Mouse (Mus musculus) hindbrain, embryonic 13.5 days (tissue): Measurements from ENCODE around the gene Sar1a. TPM values are rescaled to one million over a fixed set of nuclear protein-coding genes. Genes with fewer than 3 reads are reported as not detected.

Experiments
- ATAC-seq: fragments of 200-750 bp; cut with Nextera tagmentation; 2 replicates; pipeline ENCODE4 v1.8.0; 2017; ENCODE audit warnings: moderate TSS enrichment; ENCODE audit not compliant: low FRiP score
- H3K27ac ChIP-seq: fragments of 300-500 bp; sonication (generic); 2 replicates; pipeline ENCODE4 v1.5.1; 2015; ENCODE audit warnings: inconsistent platforms, mild to moderate bottlenecking, moderate library complexity
- H3K27me3 ChIP-seq: fragments of 300-500 bp; sonication (generic); 2 replicates; pipeline ENCODE4 v1.6.1; 2015; ENCODE audit warnings: mild to moderate bottlenecking, inconsistent platforms
- H3K36me3 ChIP-seq: fragments of 300-500 bp; sonication (generic); 2 replicates; pipeline ENCODE4 v1.6.1; 2015; ENCODE audit warnings: mild to moderate bottlenecking, inconsistent platforms
- H3K4me1 ChIP-seq: fragments of 300-500 bp; sonication (generic); replicated peaks from 2 replicates; pipeline ENCODE4 v1.6.1; 2015; ENCODE audit warnings: inconsistent platforms
- H3K4me2 ChIP-seq: fragments of 300-500 bp; sonication (generic); 2 replicates; pipeline ENCODE4 v1.6.1; 2015; ENCODE audit warnings: inconsistent platforms, mild to moderate bottlenecking, moderate library complexity
- H3K4me3 ChIP-seq: fragments of 300-500 bp; sonication (generic); 2 replicates; pipeline ENCODE4 v1.5.1; 2015; ENCODE audit warnings: mild to moderate bottlenecking, inconsistent platforms
- H3K9ac ChIP-seq: fragments of 300-500 bp; sonication (generic); 2 replicates; pipeline ENCODE4 v1.6.1; 2015; ENCODE audit warnings: mild to moderate bottlenecking, inconsistent platforms
- H3K9me3 ChIP-seq: fragments of 300-500 bp; sonication (generic); 2 replicates; pipeline ENCODE4 v1.6.1; 2016; ENCODE audit warnings: inconsistent platforms
- WGBS: fragments of 180-500 bp; shearing (Covaris S2); methylation state at CpG from one replicate; pipeline ENCODE4 v1.1.7; 2015; 5-methylcytosine and 5-hydroxymethylcytosine counted together
- polyA plus RNA-seq: library from polyadenylated mRNA; unstranded; fragments of >200 nt; fragmentation: Nextera tagmentation; extraction: Ambion mirVana; gene quantifications from 2 replicates; pipeline ENCODE4 v1.2.1, GENCODE M21; 2015

The Sar1a gene
- polyA plus RNA-seq, 1 experiment from 2014 or later: 201 TPM

DNA sequence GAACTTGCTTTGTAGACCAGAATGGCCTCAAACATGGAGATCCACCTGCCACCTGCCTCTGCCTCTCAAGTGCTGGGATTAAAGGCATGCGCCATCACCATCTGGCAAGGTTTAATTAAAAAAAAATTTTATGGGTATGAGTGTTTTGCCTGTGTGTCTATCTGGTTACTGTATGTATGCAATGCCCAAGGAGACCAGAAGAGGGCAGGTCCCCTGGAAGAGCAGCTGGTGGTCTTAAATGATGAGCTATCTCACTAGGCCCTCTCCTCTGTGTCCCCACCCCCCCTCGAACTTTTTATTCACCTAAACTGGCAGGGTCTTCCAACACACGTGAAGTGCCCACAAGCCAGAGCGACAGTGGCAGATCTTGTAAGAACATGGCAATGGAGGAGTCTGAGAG, 61.8 kb downstream of the Sar1a start:
- Histone ChIP-seq H3K9ac (no peak overlapping the region), H3K4me2 (no peak overlapping the region), H3K36me3 (peaks cover 100% of the 10 kb centered on the region), H3K9me3 (no peaks in the 10 kb centered on the region; the same call in 1 of the 2 replicates), H3K27ac (no peak overlapping the region), H3K4me3 (no peak overlapping the region), H3K4me1 (no peaks in the 10 kb centered on the region), H3K27me3 (no peaks in the 10 kb centered on the region)
- ATAC-seq: no peak
- 84% methylated on average over 4 of the region's 4 CpGs for WGBS

- H3K4me1 ChIP-seq: no peaks in the 10 kb centered on the region
- H3K27me3 ChIP-seq: no peaks in the 10 kb centered on the region
- no peak for ATAC-seq
- H3K36me3 ChIP-seq: peaks cover 100% of the 10 kb centered on the region
- no peak overlapping the region for H3K9ac ChIP-seq
- H3K4me2 ChIP-seq: no peak overlapping the region
- no peaks in the 10 kb centered on the region; the same call in 1 of the 2 replicates for H3K9me3 ChIP-seq
- 96% methylated on average over 8 of the region's 8 CpGs for WGBS
- no peak overlapping the region for H3K4me3 ChIP-seq
- H3K27ac ChIP-seq: no peak overlapping the region
Measured at GRCm38 (mm10) chr10:61742336-61742735, 62.2 kb downstream of the Sar1a start.

Other genes starting within 250 kb of the Sar1a start
- 66.3 and 66.4 TPM in 2 replicates for gene Eif4ebp2, start 227.6 kb upstream of the Sar1a start, polyA plus RNA-seq
- 15.3 and 16.1 TPM in 2 replicates for gene Lrrc20, start 204.5 kb upstream of the Sar1a start, polyA plus RNA-seq
- 0.40 and 0.42 TPM in 2 replicates for gene Npffr1, start 84.8 kb upstream of the Sar1a start, polyA plus RNA-seq
- 206 and 209 TPM in 2 replicates for gene Ppa1, start 31.7 kb upstream of the Sar1a start, polyA plus RNA-seq
- 18.2 and 24.7 TPM in 2 replicates for gene Tysnd1, start 15.2 kb downstream of the Sar1a start, polyA plus RNA-seq
- gene Aifm2, start 35.0 kb downstream of the Sar1a start, polyA plus RNA-seq: 8.2 and 8.3 TPM in 2 replicates
- gene H2afy2, start 103.8 kb downstream of the Sar1a start, polyA plus RNA-seq: 334 and 351 TPM in 2 replicates